Mouse (Mus musculus) E14TG2a.4 (cell line): ENCODE data around the gene Fgf15.

ENCODE experiments used
- CTCF ChIP-seq: conservative IDR thresholded peaks from 2 replicates; pipeline ENCODE4 v1.5.1; 2014; ENCODE audit warnings: low read length
- NANOG ChIP-seq: IDR thresholded peaks from 2 replicates; pipeline ENCODE4 v1.6.1; 2014; ENCODE audit warnings: borderline replicate concordance, low read length, mixed read lengths
- POU5F1 ChIP-seq: IDR thresholded peaks from 2 replicates; pipeline ENCODE4 v1.6.1; 2014; ENCODE audit warnings: low read length, borderline replicate concordance

GRCm38 (mm10) chr7:144861769-144862070, 34.6 kb upstream of the Fgf15 start:
- TF ChIP-seq CTCF, result no peak
- TF ChIP-seq POU5F1, result no peak
- no peak for TF ChIP-seq NANOG
